Mouse (Mus musculus): Measurements from ENCODE around the gene Rab30.
"Not testable (repeated sequence)": the region's sequence is repeated elsewhere in the genome, so short reads cannot be mapped to it uniquely, and the experiment has no call there.

The Rab30 gene

DNA sequence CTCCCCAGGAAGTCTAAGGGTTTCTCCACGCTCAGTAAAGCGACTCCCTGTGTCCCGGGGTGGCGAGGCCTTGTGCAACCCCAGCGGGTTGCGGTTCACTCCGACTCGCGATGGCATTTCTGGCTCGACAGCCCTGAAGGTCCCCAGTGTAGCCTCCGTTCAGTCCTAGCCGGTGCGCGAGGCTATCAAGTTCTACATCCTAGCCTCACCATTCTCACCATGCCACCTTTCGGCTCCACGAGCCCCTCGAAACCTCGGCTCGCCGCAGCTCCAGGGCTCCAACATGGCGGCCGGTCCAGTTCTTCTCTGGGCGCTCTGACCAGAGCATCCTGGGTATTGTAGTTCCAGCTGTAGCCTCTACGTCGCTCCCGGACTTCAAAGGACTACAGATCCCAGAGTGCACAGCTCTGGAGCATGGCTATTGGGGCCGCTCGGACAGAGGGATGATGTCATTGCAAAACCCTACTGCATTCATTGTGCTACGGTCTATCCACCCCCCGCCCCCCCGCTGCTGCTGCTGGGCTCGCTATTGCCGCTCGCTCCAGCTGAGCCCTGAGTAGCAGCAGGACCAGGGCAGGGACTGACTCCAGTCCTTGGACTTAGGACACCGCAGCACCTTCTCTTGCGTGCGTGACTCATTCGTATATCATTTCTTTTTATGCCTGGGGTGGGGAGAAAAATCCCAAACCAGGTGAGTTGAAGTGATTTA is at the start of gene Rab30:
TSS of gene Rab30 (plus strand) at position 452 of the 709 bp plus-strand sequence.
- DNase-seq (ENCODE audit: extremely low read depth, low read depth, low spot score) = peak; percentile 91

DNA sequence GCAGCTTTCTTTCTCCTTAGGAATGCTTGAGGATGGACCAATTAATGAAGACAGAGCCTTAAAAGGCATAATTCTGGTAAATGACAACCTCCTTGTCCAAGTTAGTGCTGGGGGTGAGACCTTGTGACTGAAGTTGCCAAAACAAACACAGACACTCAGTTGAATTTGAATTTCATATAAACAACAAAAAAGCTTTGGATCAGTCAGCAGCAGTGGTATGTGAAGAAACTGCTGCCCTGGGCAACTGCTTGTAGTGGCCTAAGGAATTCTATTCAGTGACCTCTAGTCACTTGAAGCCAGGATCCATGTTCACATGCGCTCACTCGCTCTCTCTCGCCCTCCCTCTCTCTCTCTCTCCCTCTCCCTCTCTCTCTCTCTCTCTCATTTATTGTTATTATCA is 45.0 kb upstream of the Rab30 start:
- no peak for DNase-seq (ENCODE audit: extremely low read depth, low read depth, low spot score)

DNA sequence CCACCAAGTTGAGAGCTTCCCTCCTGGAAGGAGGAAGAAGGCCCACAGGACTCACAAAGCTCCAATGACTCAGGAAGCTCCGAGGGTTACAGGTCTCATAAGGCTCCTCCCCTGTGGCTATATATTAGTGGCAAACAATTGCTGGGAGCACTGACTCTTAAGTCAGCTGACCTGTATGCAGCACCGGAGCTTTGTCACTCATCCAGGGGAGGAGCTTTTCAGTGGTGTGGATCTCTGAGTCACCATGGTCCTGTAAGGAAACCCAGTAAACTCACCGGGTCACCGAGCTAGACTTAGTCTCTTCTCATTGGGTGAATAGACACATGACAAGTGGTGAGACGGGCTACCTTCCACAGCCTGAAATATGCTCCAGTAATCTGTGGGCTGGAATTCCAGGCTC is 42.6 kb upstream of the Rab30 start:
- no peak for DNase-seq (ENCODE audit: extremely low read depth, low read depth, low spot score)

DNA sequence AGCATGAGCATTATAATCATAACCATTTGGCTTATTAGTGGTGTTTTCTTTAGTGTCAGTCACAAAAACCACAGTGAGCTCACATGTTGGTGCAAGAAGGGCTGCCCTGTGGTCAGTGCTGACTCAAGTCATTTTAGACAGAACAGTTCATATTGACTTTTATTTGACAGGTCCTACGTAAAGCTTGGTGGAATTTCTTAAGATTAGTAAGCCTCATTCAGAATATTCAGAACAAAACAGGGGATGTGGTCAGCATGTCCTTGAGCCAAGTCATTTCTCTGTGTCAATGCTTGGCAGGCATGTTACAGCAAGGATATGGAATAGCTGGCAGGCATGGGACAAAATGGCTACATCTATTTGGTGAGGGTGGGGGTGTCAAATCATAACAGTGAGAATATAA is 37.7 kb upstream of the Rab30 start:
- no peak for DNase-seq (ENCODE audit: extremely low read depth, low read depth, low spot score)

DNA sequence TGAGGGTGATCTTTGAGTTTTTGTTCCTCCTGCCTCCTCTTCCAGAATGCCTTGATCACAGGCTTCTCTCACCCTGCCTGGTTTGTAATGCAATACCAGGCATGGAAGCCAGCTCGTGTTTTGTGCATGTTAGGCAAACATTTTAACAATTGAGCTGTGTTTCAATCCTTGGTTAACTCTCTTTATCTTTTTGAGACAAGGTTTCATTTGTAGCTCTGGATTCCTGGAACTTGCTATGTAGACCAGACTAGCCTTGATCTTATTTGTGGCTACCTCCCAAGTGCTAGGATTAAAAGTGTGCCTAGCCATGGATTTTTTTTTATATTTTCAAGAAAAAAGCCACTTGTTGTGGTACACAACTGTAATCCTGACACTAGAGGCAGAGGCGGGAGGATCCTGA is 35.9 kb upstream of the Rab30 start:
- no peak for DNase-seq (ENCODE audit: extremely low read depth, low read depth, low spot score)

DNA sequence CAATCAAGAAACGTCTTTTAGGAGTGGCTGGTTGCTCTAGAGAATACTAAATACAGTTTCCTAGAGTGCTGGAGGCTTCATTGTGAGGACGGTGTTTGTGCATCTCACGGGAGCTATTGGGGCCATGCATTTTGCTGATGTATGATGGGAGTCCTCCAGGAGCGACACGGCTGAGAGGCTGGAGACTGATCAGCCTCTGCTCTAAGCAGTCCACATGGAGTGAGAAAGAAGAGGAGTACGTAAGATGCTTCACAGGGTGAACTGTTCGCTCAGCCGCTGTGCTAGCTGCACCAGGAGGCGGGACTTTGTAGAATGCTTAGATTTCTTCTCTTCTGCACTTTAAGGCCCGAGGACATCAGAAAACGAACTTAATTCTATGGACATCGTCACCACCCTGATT is 34.7 kb upstream of the Rab30 start:
- DNase-seq (ENCODE audit: extremely low read depth, low read depth, low spot score) = no peak

DNA sequence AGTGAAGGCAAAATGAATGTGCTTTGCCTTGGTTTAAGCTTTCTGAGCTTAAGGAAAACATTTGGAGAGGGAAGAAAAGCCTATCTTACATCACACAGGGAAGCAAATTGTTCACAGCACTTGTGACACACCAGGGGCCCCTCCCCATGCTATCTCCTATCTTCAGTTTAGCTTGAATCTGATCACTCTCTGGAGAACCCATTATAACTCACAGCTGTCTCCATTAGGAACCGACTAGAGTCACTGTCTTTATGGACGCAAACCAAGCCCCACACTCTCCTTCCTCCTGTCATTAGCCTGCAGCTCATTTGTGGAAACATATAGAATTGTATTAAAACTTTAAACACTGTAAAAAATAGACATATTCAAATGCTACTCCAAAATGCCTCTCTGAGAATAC is 31.8 kb upstream of the Rab30 start:
- DNase-seq (ENCODE audit: extremely low read depth, low read depth, low spot score) = no peak

DNA sequence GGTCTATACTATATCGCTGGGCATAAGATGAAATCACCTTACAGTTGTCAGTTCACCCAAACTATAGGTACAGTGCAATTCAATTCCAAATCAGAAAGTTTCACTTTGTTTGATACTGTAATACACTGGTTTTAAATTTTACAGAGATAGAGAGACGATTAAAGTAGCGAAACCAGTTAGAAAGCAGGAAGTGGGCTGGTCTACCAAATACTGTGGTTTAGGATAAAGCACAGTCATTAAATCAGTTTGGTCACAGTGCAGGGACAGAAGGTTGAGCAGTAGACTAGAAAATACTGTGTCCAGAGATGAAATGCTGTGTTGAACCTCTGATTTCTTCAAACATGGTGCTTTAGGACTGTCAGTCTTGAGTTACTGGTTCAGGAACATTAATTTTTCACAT is 29.8 kb upstream of the Rab30 start:
- DNase-seq (ENCODE audit: extremely low read depth, low read depth, low spot score) = no peak

DNA sequence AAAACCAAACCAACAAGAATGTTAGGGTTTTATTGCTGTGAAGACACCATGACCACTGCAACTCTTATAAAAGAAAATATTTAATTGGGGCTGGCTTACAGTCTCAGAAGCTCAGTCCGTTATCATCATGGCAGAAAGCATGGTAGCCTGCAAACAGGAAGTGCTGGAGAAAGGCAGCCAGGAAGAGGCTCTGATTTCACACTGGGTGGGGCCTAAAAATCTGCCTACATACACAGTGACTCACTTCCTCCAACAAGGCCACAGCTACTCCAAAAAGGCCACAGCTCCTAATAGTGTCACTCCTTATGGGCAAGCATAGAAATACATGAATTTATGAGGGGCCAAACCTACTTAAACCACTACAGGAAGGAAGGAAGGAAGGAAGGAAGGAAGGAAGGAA is 26.3 kb upstream of the Rab30 start:
- no peak for DNase-seq (ENCODE audit: extremely low read depth, low read depth, low spot score)

DNA sequence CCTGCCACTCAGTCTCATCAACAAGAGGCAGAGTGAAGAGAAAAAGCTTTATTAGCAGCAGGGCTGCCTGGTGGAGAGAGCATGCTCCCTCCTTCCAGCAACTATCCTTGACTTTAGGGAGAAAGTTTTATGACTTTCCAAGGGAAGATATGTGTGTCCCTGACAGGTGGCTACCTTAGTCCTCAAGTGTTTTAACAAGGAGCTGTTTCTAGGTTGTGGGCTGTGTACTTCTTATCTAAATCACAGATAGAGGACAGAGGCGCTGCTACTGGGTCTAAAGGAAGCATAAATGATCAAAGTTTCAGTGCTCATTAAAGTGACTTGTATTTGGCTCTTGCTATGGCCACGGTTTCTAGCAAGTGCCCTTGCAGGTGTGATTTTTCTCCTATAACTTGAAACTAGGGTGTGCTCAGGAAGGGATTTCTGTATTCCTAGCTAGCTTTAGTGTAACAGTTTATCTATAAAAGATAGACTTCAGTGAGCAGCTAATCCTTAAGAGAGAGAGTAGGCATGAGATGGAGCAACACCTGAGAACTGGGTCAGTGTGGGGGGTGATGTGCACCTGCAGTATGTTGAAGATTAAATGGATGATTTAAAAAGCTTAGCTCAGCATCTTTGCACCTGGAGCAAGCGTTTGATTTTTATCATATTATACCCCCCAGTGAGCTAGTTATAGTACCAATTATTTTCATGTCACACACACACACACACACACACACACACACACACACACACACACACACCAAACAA is 21.1 kb upstream of the Rab30 start:
- DNase-seq (ENCODE audit: extremely low read depth, low read depth, low spot score) = no peak

DNA sequence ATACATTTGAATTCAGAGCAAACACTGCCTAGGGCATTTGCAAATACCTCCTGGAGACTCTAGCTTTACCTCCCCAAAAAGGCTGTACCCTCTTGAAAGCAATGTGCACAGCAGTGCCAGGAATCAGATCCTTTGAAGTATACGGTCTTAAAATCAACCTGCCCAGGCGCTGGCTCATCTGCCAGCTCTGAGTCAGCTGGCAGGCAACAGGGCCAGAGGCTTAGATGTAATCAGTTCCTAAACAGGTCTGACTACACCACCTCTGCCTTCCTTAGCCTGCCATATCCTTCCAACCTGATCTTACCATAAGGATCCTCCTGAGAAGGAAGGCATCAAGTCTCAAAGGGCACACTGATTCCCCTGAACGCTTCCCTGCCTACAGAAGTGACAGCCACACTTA is 17.7 kb upstream of the Rab30 start:
- peak; percentile 87 for DNase-seq (ENCODE audit: extremely low read depth, low read depth, low spot score)

DNA sequence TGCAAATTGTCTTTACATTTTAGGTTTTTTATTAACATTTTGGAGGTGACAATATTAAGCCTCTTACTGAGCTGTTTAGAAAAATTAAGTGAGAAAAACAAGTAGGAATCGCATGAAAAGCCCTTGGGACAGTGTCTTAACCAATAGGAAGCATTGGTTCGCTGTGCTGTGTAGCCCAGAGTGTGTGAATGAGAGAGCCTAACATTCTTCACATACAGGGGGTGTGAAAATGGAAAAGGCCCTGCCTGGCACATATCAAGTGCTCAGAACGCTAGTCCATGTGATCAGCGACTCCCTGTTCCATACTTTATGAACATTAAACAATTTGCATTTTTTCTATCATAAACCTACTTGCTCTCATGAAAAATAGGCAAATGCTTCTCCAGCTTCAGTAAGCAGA is 17.1 kb upstream of the Rab30 start:
- no peak for DNase-seq (ENCODE audit: extremely low read depth, low read depth, low spot score)

DNA sequence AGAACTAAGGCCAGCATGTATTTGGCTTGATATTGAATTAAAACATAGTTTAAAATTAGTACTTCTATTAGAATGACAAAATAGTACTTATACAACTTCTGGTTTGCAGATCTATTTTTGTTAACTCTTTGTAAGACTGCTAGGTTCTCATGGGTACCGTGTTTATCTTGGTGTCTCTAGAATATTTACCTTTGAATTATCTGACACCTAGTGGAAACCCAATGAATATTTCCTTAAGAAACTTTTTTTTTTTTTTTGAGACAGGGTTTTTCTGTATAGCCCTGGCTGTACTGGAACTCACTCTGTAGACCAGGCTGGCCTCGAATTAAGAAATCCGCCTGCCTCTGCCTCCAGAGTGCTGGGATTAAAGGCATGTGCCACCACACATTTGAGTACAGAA is 11.8 kb upstream of the Rab30 start:
- DNase-seq (ENCODE audit: extremely low read depth, low read depth, low spot score) = not testable (repeated sequence)

DNA sequence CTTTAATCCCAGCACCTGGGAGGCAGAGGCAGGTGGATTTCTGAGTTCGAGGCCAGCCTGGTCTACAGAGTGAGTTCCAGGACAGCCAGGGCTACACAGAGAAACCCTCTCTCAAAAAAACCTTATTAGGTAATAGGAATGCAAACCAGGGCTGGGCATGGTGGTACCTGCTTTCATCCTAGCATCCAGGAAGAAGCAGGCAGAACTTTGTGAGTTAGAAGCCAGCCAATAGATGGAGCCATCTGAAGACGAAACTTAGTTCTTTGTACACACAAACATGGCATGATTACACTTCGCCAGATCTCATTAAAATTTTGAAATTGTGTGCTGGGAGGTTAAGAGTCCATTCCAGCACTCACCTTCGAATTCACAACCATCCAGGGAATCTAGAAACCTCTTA is 10.9 kb upstream of the Rab30 start:
- DNase-seq (ENCODE audit: extremely low read depth, low read depth, low spot score) = no peak

DNA sequence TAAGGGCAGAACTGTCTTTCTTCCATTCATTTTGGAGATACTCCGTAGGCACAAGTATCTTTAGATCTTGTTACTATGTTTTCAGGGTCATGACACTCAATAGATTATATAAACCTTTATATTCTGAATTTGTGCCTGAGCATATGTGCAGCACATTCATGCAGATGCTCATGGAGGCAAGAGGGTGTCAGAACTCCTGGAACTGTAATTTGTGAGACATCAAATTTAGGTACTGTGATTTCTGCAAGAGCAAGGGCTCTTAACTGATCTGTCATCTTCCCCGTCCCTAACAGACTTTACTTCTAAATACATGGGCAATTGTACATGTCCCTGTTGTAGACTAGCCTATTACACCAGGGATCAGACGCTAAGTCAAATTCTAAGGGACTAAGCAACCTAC is 10.4 kb upstream of the Rab30 start:
- no peak for DNase-seq (ENCODE audit: extremely low read depth, low read depth, low spot score)

DNA sequence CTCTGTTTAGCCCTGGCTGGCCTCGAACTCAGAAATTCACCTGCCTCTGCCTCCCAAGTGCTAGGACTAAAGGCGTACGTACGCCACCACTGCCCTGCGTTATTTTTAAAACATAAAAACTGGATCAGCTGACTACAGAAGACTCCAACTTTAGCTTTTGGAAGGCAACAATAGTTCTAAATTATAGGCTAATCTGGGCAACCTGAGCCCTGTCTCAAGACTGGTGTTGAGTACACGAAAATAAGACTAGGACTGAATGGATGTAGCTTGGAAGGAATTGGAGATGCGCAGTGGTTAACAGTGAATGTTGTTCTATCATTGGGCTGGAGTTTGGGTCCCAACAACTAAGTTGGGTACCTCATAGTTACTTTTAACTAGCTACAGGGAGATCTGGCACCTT is 9.3 kb upstream of the Rab30 start:
- no peak for DNase-seq (ENCODE audit: extremely low read depth, low read depth, low spot score)

DNA sequence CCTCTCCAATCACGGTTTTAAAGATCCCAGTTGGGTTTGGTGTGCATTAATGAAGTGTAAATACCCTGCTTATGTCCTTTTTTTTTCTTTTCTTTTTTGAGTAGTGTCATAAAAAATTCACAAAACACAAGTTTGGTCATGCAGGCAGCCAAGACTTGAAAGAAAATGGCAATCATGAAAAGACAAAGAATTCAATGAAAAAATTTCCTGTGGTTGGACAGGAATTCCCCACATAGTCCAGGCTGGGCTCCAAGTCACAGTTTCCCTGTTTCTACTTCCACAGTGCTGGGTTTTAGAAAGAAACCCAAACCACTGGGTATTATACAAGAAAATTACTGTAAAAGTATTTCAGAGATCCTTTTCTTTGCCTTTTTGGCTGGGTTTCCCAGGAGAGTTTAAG is 3.8 kb upstream of the Rab30 start:
- DNase-seq (ENCODE audit: extremely low read depth, low read depth, low spot score) = no peak

DNA sequence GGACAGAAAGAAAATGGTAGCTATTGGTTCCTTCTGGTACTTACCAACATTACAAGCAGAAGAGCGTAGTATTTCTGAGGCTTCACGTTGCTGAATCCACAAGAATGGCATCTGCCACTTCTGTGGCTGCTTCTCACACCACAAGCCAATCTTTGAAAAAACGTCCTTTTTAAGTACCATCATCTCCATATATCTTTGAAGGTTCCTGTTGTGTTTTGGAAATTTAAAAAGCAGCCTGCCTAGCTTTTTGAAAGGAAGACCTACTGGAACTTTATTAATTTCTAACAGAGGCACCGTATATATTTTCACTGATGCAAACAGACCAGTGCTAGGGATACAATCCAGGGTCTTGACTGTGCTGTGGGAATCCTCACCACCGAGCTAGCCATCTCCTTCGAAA is 1.4 kb upstream of the Rab30 start:
- no peak for DNase-seq (ENCODE audit: extremely low read depth, low read depth, low spot score)

DNA sequence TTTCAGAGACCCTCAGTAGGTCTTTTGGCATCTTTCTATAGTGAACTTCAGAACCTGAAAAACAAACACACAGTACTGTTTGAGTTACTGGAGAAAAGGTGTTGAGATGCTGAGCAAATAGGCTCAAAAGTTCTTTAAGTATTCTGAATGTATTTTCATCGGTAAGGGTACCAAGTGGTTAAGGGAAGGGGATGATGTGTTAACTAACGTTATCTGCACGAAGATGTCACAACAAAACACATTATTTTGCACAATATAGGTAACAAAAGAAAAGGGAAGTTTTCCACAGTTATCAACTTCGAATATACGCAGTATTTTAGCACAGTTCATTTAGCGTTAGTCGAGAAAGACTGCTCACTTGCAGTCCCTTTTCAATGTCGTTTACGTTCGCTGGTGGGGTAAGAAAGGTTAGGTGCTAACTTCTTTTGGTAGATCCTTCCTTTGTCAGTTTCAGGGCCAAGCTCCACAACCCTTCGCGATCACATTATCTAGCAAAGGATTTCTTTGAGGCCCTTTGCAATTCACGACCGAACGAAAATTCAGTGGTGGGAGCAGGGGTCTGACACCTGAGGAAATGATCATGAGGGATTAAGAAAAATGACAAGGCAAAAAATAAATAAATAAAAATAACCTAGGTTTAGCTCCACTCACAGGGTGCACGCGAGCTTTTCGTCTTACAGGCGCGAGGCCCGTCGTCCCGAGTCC is 840 bp upstream of the Rab30 start:
- no peak for DNase-seq (ENCODE audit: extremely low read depth, low read depth, low spot score)

DNA sequence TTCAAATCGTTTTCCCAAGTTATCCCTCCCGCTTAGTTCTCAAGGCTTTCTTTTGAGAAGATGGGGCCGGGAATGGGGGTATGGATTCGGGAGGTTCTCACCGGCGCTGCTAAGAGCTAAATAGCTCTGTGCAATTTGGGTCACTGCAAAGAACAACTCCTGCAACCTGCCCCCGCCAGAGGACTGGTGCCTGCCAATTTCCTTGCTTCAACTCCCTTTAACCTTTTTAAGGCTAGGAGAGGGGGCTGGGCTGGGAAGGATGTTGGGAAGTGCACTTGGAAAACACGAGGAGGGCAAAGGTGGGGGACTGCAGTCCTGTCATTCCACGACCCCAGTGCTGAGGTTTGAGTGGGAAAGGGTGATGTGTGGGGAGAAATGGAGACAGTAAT is 452 bp downstream of the Rab30 start:
- DNase-seq (ENCODE audit: extremely low read depth, low read depth, low spot score) = no peak

DNA sequence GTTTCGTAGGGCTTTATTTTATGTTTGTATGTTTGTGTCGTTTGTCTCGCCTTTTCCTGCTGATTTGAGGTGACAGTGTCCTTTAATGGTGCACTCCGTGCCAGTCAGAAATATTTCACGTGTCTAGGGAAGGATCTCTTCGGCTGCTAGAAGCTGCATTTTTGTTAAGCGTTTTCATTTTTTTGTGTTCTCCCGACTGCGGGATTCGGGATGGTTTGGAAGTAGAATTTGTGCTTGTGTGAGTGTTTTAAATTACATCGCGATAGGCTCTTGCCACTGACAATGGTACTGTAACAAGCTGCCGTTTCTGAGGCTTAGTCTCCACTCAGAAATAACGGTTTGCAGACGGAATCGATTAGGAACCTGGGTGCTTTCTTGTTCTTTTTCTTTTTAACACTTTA is 938 bp downstream of the Rab30 start:
- no peak for DNase-seq (ENCODE audit: extremely low read depth, low read depth, low spot score)

DNA sequence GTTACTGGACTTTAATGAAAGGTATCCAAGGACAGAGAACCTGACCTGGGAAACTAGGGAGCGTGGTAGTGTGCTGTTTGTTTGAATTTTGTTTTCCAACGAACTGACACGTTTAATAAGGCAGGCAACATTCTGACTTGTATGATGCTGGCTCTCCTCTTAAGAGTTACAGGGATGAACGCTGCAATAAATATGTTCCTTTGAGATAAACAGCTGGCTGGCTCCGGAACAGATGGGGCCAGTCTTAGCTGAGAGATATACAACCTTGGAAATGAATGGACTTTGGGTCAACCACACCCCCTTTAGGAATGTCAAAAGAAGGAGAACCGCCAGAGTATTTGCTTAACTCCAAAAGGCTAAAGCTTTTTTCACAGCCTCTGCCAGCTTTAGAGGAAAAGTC is 1.4 kb downstream of the Rab30 start:
- no peak for DNase-seq (ENCODE audit: extremely low read depth, low read depth, low spot score)
